ENCODE assay signal across 24 mouse cellular contexts in the genomic region with DNA sequence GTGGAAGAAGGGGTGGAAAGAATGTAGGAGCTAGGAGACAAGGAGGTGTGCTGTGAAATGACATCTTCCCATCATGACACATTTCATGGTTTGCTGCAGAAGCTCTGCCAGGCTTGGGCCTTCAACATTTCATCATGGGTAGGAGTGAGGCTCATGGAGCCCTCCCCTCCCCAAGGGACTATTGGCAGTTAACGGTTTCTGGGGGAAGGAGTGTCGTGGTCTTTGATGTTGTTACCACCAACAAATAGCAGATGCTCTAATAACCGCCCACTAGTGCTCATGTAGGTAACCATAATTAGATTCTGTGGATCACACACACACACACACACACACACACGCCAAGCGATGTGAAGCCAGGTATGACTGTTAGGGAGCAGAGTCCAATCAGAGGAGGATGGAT. TPM values are rescaled to one million over a fixed set of nuclear protein-coding genes. Genes with fewer than 3 reads are reported as not detected.
DNase-seq lines count a peak whose midpoint lies in the region; ATAC-seq and TF ChIP-seq lines count a peak whose summit lies in the region.
"Had no signal": no experiment of that assay in that cellular context is flagged by ENCODE, and none has a peak within 500 bp of the region (broad histone marks: within the 10 kb centered on the region; RNA-seq: fewer than 3 reads in every experiment).

A gene (minus strand): TSS at position 302 of the 400 bp plus-strand sequence.

- peak; percentile 55 for DNase-seq in heart, adult 11 months
- DNase-seq in testis, postnatal 14 days (ENCODE audit: low spot score) = no peak
- no peak for DNase-seq in kidney, adult 9 months
- no peak for DNase-seq in lung, postnatal 25 days (ENCODE audit: low spot score)
- DNase-seq: adrenal gland, adult 2 months; adrenal gland, postnatal 25 days; B cell, adult 2 months; cerebellum, adult 2 months; cerebellum, postnatal 10 days; embryo, embryonic 11 days; gastrocnemius, adult 2 months; gastrocnemius, postnatal 25 days had no signal

- WGBS in heart, embryonic 12.5 days = 86% methylated on average over 5 of the region's 5 CpGs

- no peak for TF ChIP-seq CTCF in testis, adult 2 months (IDR thresholded peaks at IDR 0.05; ENCODE audit: control insufficient read depth, insufficient read depth, insufficient replicate concordance, low read depth, low read length)

- no peaks in the 10 kb centered on the region for H3K9me3 ChIP-seq in heart, embryonic 12.5 days (replicated peaks)
- H3K9me3 ChIP-seq: embryonic facial prominence, embryonic 15.5 days; forebrain, embryonic 10.5 days; heart, embryonic 15.5 days; hindbrain, embryonic 10.5 days had no signal

- H3K27ac ChIP-seq in heart, embryonic 12.5 days (ENCODE audit: poor library complexity, severe bottlenecking) = no peak within 1 kb of the TSS
- H3K27ac ChIP-seq in testis, adult 2 months (ENCODE audit: control insufficient read depth, insufficient read depth, low read depth, low read length) = peak within 1 kb of the TSS; percentile 69; the same call in 1 of the 2 replicates
- H3K27ac ChIP-seq: embryonic facial prominence, embryonic 15.5 days; forebrain, embryonic 10.5 days; gastrocnemius, adult 2 months; heart, embryonic 15.5 days; hindbrain, embryonic 10.5 days; hindbrain, embryonic 14.5 days had no signal

- no peak within 1 kb of the TSS for H3K4me3 ChIP-seq in heart, embryonic 12.5 days
- peak within 1 kb of the TSS; percentile 76 for H3K4me3 ChIP-seq in testis, adult 2 months (ENCODE audit: control insufficient read depth, low read depth, low read length)
- H3K4me3 ChIP-seq: embryonic facial prominence, embryonic 15.5 days; erythroblast, embryonic 14.5 days; forebrain, embryonic 10.5 days; gastrocnemius, adult 2 months; heart, embryonic 15.5 days; hindbrain, embryonic 10.5 days had no signal

- H3K4me2 ChIP-seq in heart, embryonic 12.5 days = no peak within 1 kb of the TSS
- H3K4me2 ChIP-seq: embryonic facial prominence, embryonic 15.5 days; heart, embryonic 15.5 days; hindbrain, embryonic 14.5 days had no signal

- ATAC-seq in heart, embryonic 12.5 days (ENCODE audit: insufficient number of reproducible peaks, low FRiP score) = no peak
- no peak for ATAC-seq in monocyte, adult 5-6 weeks (replicated peaks; ENCODE audit: insufficient number of reproducible peaks, low FRiP score, low TSS enrichment, poor library complexity, severe bottlenecking)
- ATAC-seq: forebrain, embryonic 14.5 days had no signal

- no peak; the same call in 1 of the 2 replicates for TF ChIP-seq POLR2A in testis, adult 2 months (IDR thresholded peaks at IDR 0.05; ENCODE audit: control insufficient read depth, low read depth, low read length)

- H3K4me1 ChIP-seq in heart, embryonic 12.5 days (replicated peaks) = no peaks in the 10 kb centered on the region
- peaks cover 3% of the 10 kb centered on the region for H3K4me1 ChIP-seq in testis, adult 2 months (ENCODE audit: control insufficient read depth, insufficient read depth, low read length)
- H3K4me1 ChIP-seq: embryonic facial prominence, embryonic 15.5 days; forebrain, embryonic 10.5 days; heart, embryonic 15.5 days; hindbrain, embryonic 10.5 days had no signal

- no peaks in the 10 kb centered on the region for H3K36me3 ChIP-seq in heart, embryonic 12.5 days
- H3K36me3 ChIP-seq in testis, adult 2 months (ENCODE audit: control insufficient read depth, insufficient read depth, low read length) = no peaks in the 10 kb centered on the region; the same call in 1 of the 2 replicates
- H3K36me3 ChIP-seq: embryonic facial prominence, embryonic 15.5 days; forebrain, embryonic 10.5 days; heart, embryonic 15.5 days; hindbrain, embryonic 10.5 days had no signal

- no peaks in the 10 kb centered on the region for H3K27me3 ChIP-seq in heart, embryonic 12.5 days (replicated peaks)
- H3K27me3 ChIP-seq in testis, adult 2 months (ENCODE audit: control insufficient read depth, insufficient read depth, low read length) = no peaks in the 10 kb centered on the region
- H3K27me3 ChIP-seq: embryonic facial prominence, embryonic 15.5 days; heart, embryonic 15.5 days had no signal

- H3K9ac ChIP-seq in heart, embryonic 12.5 days = no peak within 1 kb of the TSS
- H3K9ac ChIP-seq: embryonic facial prominence, embryonic 15.5 days; heart, embryonic 15.5 days; hindbrain, embryonic 14.5 days had no signal

RNA-seq across cellular contexts. Expression of the gene that starts here (rescaled TPM):
- not detected in 2 replicates for polyA plus RNA-seq in heart, embryonic 12.5 days (2016; fragmentation: Nextera tagmentation; extraction: Ambion mirVana)
- 16.0 and 19.5 TPM in 2 replicates for polyA plus RNA-seq in testis, adult 2 months (2012; rRNA removed)
- 37.7 to 95.2 TPM (median 47.4 TPM) in 3 replicates for total RNA-seq in monocyte, adult 5-6 weeks (2017)
- total RNA-seq: ES-E14; gastrocnemius, postnatal 25 days had no signal
- polyA plus RNA-seq: embryonic facial prominence, embryonic 11.5 days; erythroblast, embryonic 14.5 days; forebrain, embryonic 10.5 days; forebrain, embryonic 14.5 days; hindbrain, embryonic 10.5 days; hindbrain, embryonic 14.5 days had no signal

Comparison
In these comparisons a context has a peak if more than half of its experiments do, and no peak if none do; other contexts are left out.
1. RNA of the gene that starts here (polyA plus RNA-seq): 16.0 to 19.5 TPM in testis, adult 2 months; not detected in heart, embryonic 12.5 days; every median in the first group is over 10 times any median in the second.